Mouse (Mus musculus) midbrain, postnatal 0 days (tissue): ENCODE results near the gene Apold1. TPM values are rescaled to one million over a fixed set of nuclear protein-coding genes. Genes with fewer than 3 reads are reported as not detected.
A peak's percentile ranks its signal among the peaks of the same experiment; 100 is the strongest.

Experiments
- ATAC-seq: fragments of 200-750 bp; cut with Nextera tagmentation; 2 replicates; pipeline ENCODE4 v1.8.0; 2017; ENCODE audit warnings: moderate number of reproducible peaks, mild to moderate bottlenecking, moderate TSS enrichment, moderate library complexity; ENCODE audit not compliant: low FRiP score
- DNase-seq: peaks from one replicate; pipeline ENCODE4 v3.0.0-alpha.2; 2015; ENCODE audit warnings: low spot score
- H3K27ac ChIP-seq: fragments of 300-500 bp; sonication (generic); 2 replicates; pipeline ENCODE4 v1.5.1; 2014; ENCODE audit warnings: low read depth, mild to moderate bottlenecking, low read length, mixed read lengths
- H3K27me3 ChIP-seq: fragments of 300-500 bp; sonication (generic); 2 replicates; pipeline ENCODE4 v1.6.1; 2014; ENCODE audit warnings: low read length, control low read depth, mixed read lengths; ENCODE audit not compliant: insufficient read depth
- H3K36me3 ChIP-seq: fragments of 300-500 bp; sonication (generic); 2 replicates; pipeline ENCODE4 v1.6.1; 2014; ENCODE audit warnings: low read length, control low read depth, mixed read lengths; ENCODE audit not compliant: insufficient read depth
- H3K4me1 ChIP-seq: fragments of 300-500 bp; sonication (generic); 2 replicates; pipeline ENCODE4 v1.6.1; 2014; ENCODE audit warnings: mild to moderate bottlenecking, control low read depth, antibody characterized with exemption, low read length, mixed read lengths; ENCODE audit not compliant: insufficient read depth
- H3K4me2 ChIP-seq: fragments of 300-500 bp; sonication (generic); 2 replicates; pipeline ENCODE4 v1.6.1; 2014; ENCODE audit warnings: low read depth, mild to moderate bottlenecking, low read length, mixed read lengths; ENCODE audit not compliant: poor library complexity, severe bottlenecking
- H3K4me3 ChIP-seq: fragments of 300-500 bp; sonication (generic); 2 replicates; pipeline ENCODE4 v1.5.1; 2014; ENCODE audit warnings: low read depth, mild to moderate bottlenecking, low read length, moderate library complexity
- H3K9ac ChIP-seq: fragments of 300-500 bp; sonication (generic); replicated peaks from 2 replicates; pipeline ENCODE4 v1.6.1; 2014; ENCODE audit warnings: mild to moderate bottlenecking, low read length, moderate library complexity, mixed read lengths; ENCODE audit not compliant: poor library complexity, severe bottlenecking
- H3K9me3 ChIP-seq: fragments of 300-500 bp; sonication (generic); 2 replicates; pipeline ENCODE4 v1.6.1; 2016; ENCODE audit warnings: low read length, control low read depth
- CTCF ChIP-seq: IDR thresholded peaks from 2 replicates; pipeline ENCODE4 v1.5.1; 2016; ENCODE audit warnings: antibody characterized with exemption, mild to moderate bottlenecking
- WGBS: fragments of 180-500 bp; shearing (Covaris S2); extraction: QIAGEN DNeasy Blood & Tissue Kit; methylation state at CpG from one replicate; pipeline ENCODE4 v1.1.7; 2014; 5-methylcytosine and 5-hydroxymethylcytosine counted together
- polyA plus RNA-seq: library from polyadenylated mRNA; unstranded; fragments of >200 nt; fragmentation: Nextera tagmentation; extraction: Ambion mirVana; gene quantifications from 2 replicates; pipeline ENCODE4 v1.2.1, GENCODE M21; 2015
- total RNA-seq: library from RNA; depleted of rRNA; stranded (reverse); fragments of >200 nt; gene quantifications from 2 replicates; pipeline ENCODE4 v1.2.3, GENCODE M21; 2014

Gene Apold1
- total and polyA plus RNA-seq, 2 experiments from 2014 or later = 5.1 to 5.8 TPM

GRCm38 (mm10) chr6:134998076-134998475 is 16.6 kb downstream of the Apold1 start:
- TF ChIP-seq CTCF = no peak
- Histone ChIP-seq H3K27ac (no peak overlapping the region), H3K27me3 (no peaks in the 10 kb centered on the region), H3K9ac (no peak overlapping the region), H3K36me3 (no peaks in the 10 kb centered on the region), H3K4me3 (no peak overlapping the region), H3K4me1 (no peaks in the 10 kb centered on the region), H3K4me2 (no peak overlapping the region), H3K9me3 (no peaks in the 10 kb centered on the region)
- WGBS = 89% methylated on average over 8 of the region's 8 CpGs
- no peak for DNase-seq
- no peak for ATAC-seq

GRCm38 (mm10) chr6:134998781-134999180 is 17.3 kb downstream of the Apold1 start:
- DNase-seq (no peak), ATAC-seq (no peak)
- Histone ChIP-seq H3K27me3 (no peaks in the 10 kb centered on the region), H3K4me3 (no peak overlapping the region), H3K4me2 (no peak overlapping the region), H3K9me3 (no peaks in the 10 kb centered on the region), H3K27ac (no peak overlapping the region), H3K36me3 (no peaks in the 10 kb centered on the region), H3K4me1 (no peaks in the 10 kb centered on the region), H3K9ac (no peak overlapping the region)
- 78% methylated on average over 3 of the region's 3 CpGs for WGBS
- TF ChIP-seq CTCF = no peak

GRCm38 (mm10) chr6:135000272-135000671 is 18.8 kb downstream of the Apold1 start:
- Histone ChIP-seq H3K4me1 (no peaks in the 10 kb centered on the region), H3K9ac (no peak overlapping the region), H3K27ac (no peak overlapping the region), H3K27me3 (no peaks in the 10 kb centered on the region), H3K4me3 (no peak overlapping the region), H3K36me3 (no peaks in the 10 kb centered on the region), H3K4me2 (no peak overlapping the region), H3K9me3 (no peaks in the 10 kb centered on the region)
- no peak for ATAC-seq
- 72% methylated on average over 4 of the region's 4 CpGs for WGBS
- TF ChIP-seq CTCF = no peak
- no peak for DNase-seq

- WGBS = 88% methylated on average over 4 of the region's 4 CpGs
- Histone ChIP-seq H3K4me3 (no peak overlapping the region), H3K9me3 (no peaks in the 10 kb centered on the region), H3K27ac (no peak overlapping the region), H3K4me2 (no peak overlapping the region), H3K36me3 (no peaks in the 10 kb centered on the region), H3K27me3 (no peaks in the 10 kb centered on the region), H3K4me1 (no peaks in the 10 kb centered on the region), H3K9ac (no peak overlapping the region)
- TF ChIP-seq CTCF = no peak
- ATAC-seq (no peak), DNase-seq (no peak)
Observed at GRCm38 (mm10) chr6:135001991-135002390, 20.5 kb downstream of the Apold1 start.

- TF ChIP-seq CTCF = no peak
- no peak overlapping the region for H3K9ac ChIP-seq
- H3K4me2 ChIP-seq = no peak overlapping the region
- H3K9me3 ChIP-seq = no peaks in the 10 kb centered on the region
- H3K4me3 ChIP-seq = no peak overlapping the region
- 91% methylated on average over 4 of the region's 4 CpGs for WGBS
- H3K27me3 ChIP-seq = no peaks in the 10 kb centered on the region
- no peak for DNase-seq
- H3K36me3 ChIP-seq = no peaks in the 10 kb centered on the region
- ATAC-seq = no peak
- H3K4me1 ChIP-seq = no peaks in the 10 kb centered on the region
- H3K27ac ChIP-seq = no peak overlapping the region
Observed at GRCm38 (mm10) chr6:135006372-135006771, 24.9 kb downstream of the Apold1 start.

GRCm38 (mm10) chr6:135011048-135011733 is 29.7 kb downstream of the Apold1 start, which contains the start of gene Ddx47:
Ddx47 (plus strand) TSS chr6:135011612.
- Histone ChIP-seq H3K36me3 (peaks cover 21% of the 10 kb centered on the region), H3K9me3 (no peaks in the 10 kb centered on the region), H3K4me3 (peak within 1 kb of the TSS; percentile 76), H3K27ac (peak within 1 kb of the TSS; percentile 47), H3K4me1 (peaks cover 6% of the 10 kb centered on the region; the same call in 1 of the 2 replicates), H3K27me3 (no peaks in the 10 kb centered on the region), H3K4me2 (peak within 1 kb of the TSS; percentile 72), H3K9ac (peak within 1 kb of the TSS; percentile 79)
- TF ChIP-seq CTCF = peak; percentile 100
- ATAC-seq = peak; percentile 94
- 6% methylated on average over 19 of the region's 19 CpGs for WGBS
- peak; percentile 97 for DNase-seq
